Mouse (Mus musculus) lung, embryonic 16.5 days (tissue): Measurements from ENCODE around the gene Lig3. TPM values are rescaled to one million over a fixed set of nuclear protein-coding genes. Genes with fewer than 3 reads are reported as not detected.

Experiments
- ATAC-seq: fragments of 200-750 bp; cut with Nextera tagmentation; 2 replicates; pipeline ENCODE4 v1.8.0; 2017; ENCODE audit warnings: low read depth, mild to moderate bottlenecking, moderate library complexity
- H3K27ac ChIP-seq: fragments of 300-500 bp; sonication (generic); 2 replicates; pipeline ENCODE4 v1.5.1; 2014; ENCODE audit warnings: mild to moderate bottlenecking, control low read depth, low read length
- H3K27me3 ChIP-seq: fragments of 300-500 bp; sonication (generic); 2 replicates; pipeline ENCODE4 v1.6.1; 2014; ENCODE audit warnings: low read depth, low read length, mixed read lengths; ENCODE audit not compliant: control insufficient read depth, insufficient read depth
- H3K36me3 ChIP-seq: fragments of 300-500 bp; sonication (generic); 2 replicates; pipeline ENCODE4 v1.6.1; 2014; ENCODE audit warnings: low read length; ENCODE audit not compliant: control insufficient read depth, insufficient read depth
- H3K4me1 ChIP-seq: fragments of 300-500 bp; sonication (generic); replicated peaks from 2 replicates; pipeline ENCODE4 v1.6.1; 2014; ENCODE audit warnings: low read length, mixed read lengths; ENCODE audit not compliant: control insufficient read depth, insufficient read depth
- H3K4me2 ChIP-seq: fragments of 300-500 bp; sonication (generic); 2 replicates; pipeline ENCODE4 v1.6.1; 2014; ENCODE audit warnings: low read depth, low read length, control low read depth
- H3K4me3 ChIP-seq: fragments of 300-500 bp; sonication (generic); 2 replicates; pipeline ENCODE4 v1.5.1; 2014; ENCODE audit warnings: mild to moderate bottlenecking, low read length, control low read depth
- H3K9ac ChIP-seq: fragments of 300-500 bp; sonication (generic); 2 replicates; pipeline ENCODE4 v1.6.1; 2014; ENCODE audit warnings: low read length, control low read depth
- H3K9me3 ChIP-seq: fragments of 300-500 bp; sonication (generic); 2 replicates; pipeline ENCODE4 v1.6.1; 2016; ENCODE audit warnings: low read length; ENCODE audit not compliant: control insufficient read depth
- WGBS: fragments of 180-500 bp; shearing (Covaris S2); extraction: QIAGEN DNeasy Blood & Tissue Kit; methylation state at CpG from one replicate; pipeline ENCODE4 v1.1.7; 2014; 5-methylcytosine and 5-hydroxymethylcytosine counted together
- polyA plus RNA-seq: library from polyadenylated mRNA; unstranded; fragments of >200 nt; fragmentation: Nextera tagmentation; extraction: Ambion mirVana; gene quantifications from 2 replicates; pipeline ENCODE4 v1.2.1, GENCODE M21; 2015

Gene Lig3
- polyA plus RNA-seq, 1 experiment from 2014 or later, result 29.5 TPM

GRCm38 (mm10) chr11:82852958-82853357, 72.0 kb downstream of the Lig3 start:
- Histone ChIP-seq H3K4me1 (no peaks in the 10 kb centered on the region), H3K27ac (no peak overlapping the region), H3K27me3 (no peaks in the 10 kb centered on the region), H3K9me3 (no peaks in the 10 kb centered on the region), H3K36me3 (no peaks in the 10 kb centered on the region), H3K4me3 (no peak overlapping the region), H3K9ac (no peak overlapping the region), H3K4me2 (no peak overlapping the region)
- no peak for ATAC-seq
- 79% methylated on average over 7 of the region's 7 CpGs for WGBS

Other genes starting within 250 kb of the Lig3 start
- gene Cct6b, start 16.8 kb upstream of the Lig3 start, polyA plus RNA-seq, result 0.30 and 0.44 TPM in 2 replicates
- 37.9 and 39.6 TPM in 2 replicates for gene Zfp830, start 16.8 kb upstream of the Lig3 start, polyA plus RNA-seq
- gene Rffl, start 90.1 kb downstream of the Lig3 start, polyA plus RNA-seq, result 12.7 and 13.4 TPM in 2 replicates
- gene Rad51d, start 109.5 kb downstream of the Lig3 start, polyA plus RNA-seq, result 13.2 and 14.0 TPM in 2 replicates
- 0.09 and 0.20 TPM in 2 replicates for gene Fndc8, start 111.0 kb downstream of the Lig3 start, polyA plus RNA-seq
- 23.6 and 30.5 TPM in 2 replicates for gene Nle1, start 127.3 kb downstream of the Lig3 start, polyA plus RNA-seq
- 14.5 and 16.2 TPM in 2 replicates for gene Unc45b, start 129.4 kb downstream of the Lig3 start, polyA plus RNA-seq
- 4.1 and 4.5 TPM in 2 replicates for gene Slfn5, start 170.2 kb downstream of the Lig3 start, polyA plus RNA-seq
- gene Slfn9, start 210.7 kb downstream of the Lig3 start, polyA plus RNA-seq, result 29.3 and 33.9 TPM in 2 replicates
- 0.49 and 0.89 TPM in 2 replicates for gene Slfn8, start 239.7 kb downstream of the Lig3 start, polyA plus RNA-seq